Mouse (Mus musculus) spleen, postnatal 4 days (tissue): ENCODE results near the gene Scgb1b19.
"Not testable (repeated sequence)": the region's sequence is repeated elsewhere in the genome, so short reads cannot be mapped to it uniquely, and the experiment has no call there.

Experiments
- DNase-seq, 2 experiments: peaks; one replicate each; pipeline ENCODE4 v3.0.0; 2022; ENCODE audit warnings: low spot score in 2 of 2

Gene Scgb1b19

GRCm38 (mm10) chr7:33286991-33287390, at the start of gene Scgb1b19:
Gene Scgb1b19 (plus strand): TSS chr7:33287291.
- DNase-seq, result not testable (repeated sequence)

- DNase-seq, result not testable (repeated sequence)
Observed at GRCm38 (mm10) chr7:33280238-33280637, 6.9 kb upstream of the Scgb1b19 start, which contains the start of gene Scgb2b19. Gene Scgb2b19 (minus strand): TSS chr7:33280338.
